Mouse (Mus musculus): ENCODE results near the gene Gm7970.
"Not testable (repeated sequence)": the region's sequence is repeated elsewhere in the genome, so short reads cannot be mapped to it uniquely, and the experiment has no call there.

Gm7970 gene

GRCm38 (mm10) chr14:41555483-41555882 is at the start of gene Gm7970:
Gene Gm7970, minus strand, starts transcription at chr14:41555583.
- DNase-seq (ENCODE audit: low spot score) = not testable (repeated sequence)

- not testable (repeated sequence) for DNase-seq (ENCODE audit: low spot score)
Measured at GRCm38 (mm10) chr14:41600935-41601334, 45.6 kb upstream of the Gm7970 start.

- DNase-seq (ENCODE audit: low spot score) = not testable (repeated sequence)
Measured at GRCm38 (mm10) chr14:41586346-41586745, 31.0 kb upstream of the Gm7970 start.

GRCm38 (mm10) chr14:41572911-41573310 is 17.5 kb upstream of the Gm7970 start, which contains the start of gene 1700049E17Rik2:
Gene 1700049E17Rik2, plus strand, starts transcription at chr14:41573211.
- DNase-seq (ENCODE audit: low spot score) = not testable (repeated sequence)

GRCm38 (mm10) chr14:41524695-41525094 is 30.7 kb downstream of the Gm7970 start:
- not testable (repeated sequence) for DNase-seq (ENCODE audit: low spot score)

- DNase-seq (ENCODE audit: low spot score) = not testable (repeated sequence)
Measured at GRCm38 (mm10) chr14:41520683-41521082, 34.7 kb downstream of the Gm7970 start.
